Mouse (Mus musculus) Patski (cell line): ENCODE results near the gene Tmed1. TPM values are rescaled to one million over a fixed set of nuclear protein-coding genes. Genes with fewer than 3 reads are reported as not detected.
"Not testable (repeated sequence)": the region's sequence is repeated elsewhere in the genome, so short reads cannot be mapped to it uniquely, and the experiment has no call there.

Source experiments
- ATAC-seq: fragments of 100-300 bp; one replicate; pipeline ENCODE4 v1.8.0; 2021
- CTCF ChIA-PET: fragments of 350-600 bp; sonication (Branson Sonifier 250); formaldehyde crosslinking; loops from one replicate; lab custom pipeline; 2022; ENCODE audit warnings: inconsistent platforms; lab: Charles Lee
- POLR2A ChIA-PET: fragments of 350-600 bp; sonication (Branson Sonifier 250); formaldehyde crosslinking; loops from one replicate; lab custom pipeline; 2022; ENCODE audit warnings: antibody characterized with exemption, inconsistent platforms; lab: Charles Lee
- DNase-seq: peaks from one replicate; pipeline ENCODE4 v3.0.0-alpha.2; 2011; ENCODE audit warnings: low read depth, low spot score
- H3K27me3 ChIP-seq: fragments of 371-371 bp; one replicate; pipeline ENCODE4 v1.5.1; 2021
- CTCF ChIP-seq: fragments of 100-300 bp; IDR thresholded peaks from one replicate; pipeline ENCODE4 v1.5.1; 2021
- in situ Hi-C: fragments of 300-500 bp; cut with MboI; formaldehyde crosslinking; loops from 3 replicates; pipeline ENCODE4 v1.11.1; 2018; ENCODE audit warnings: low pct_unique_long_range_greater_than_20kb, mixed read lengths
- polyA plus RNA-seq: library from polyadenylated mRNA; unstranded; gene quantifications from one replicate; pipeline ENCODE4 v1.2.3, GENCODE M21; 2021

Tmed1 gene
- polyA plus RNA-seq, 1 experiment from 2014 or later = 63.0 TPM

- ATAC-seq = no peak
- CTCF ChIA-PET = no interaction called here
- H3K27me3 ChIP-seq = no peaks in the 10 kb centered on the region
- no peak for DNase-seq
- no peak for TF ChIP-seq CTCF
- POLR2A ChIA-PET = no interaction called here
- in situ Hi-C loops = no loop called here
Measured at GRCm38 (mm10) chr9:21525937-21526633, 16.0 kb upstream of the Tmed1 start, which contains the start of gene AB124611. AB124611 (plus strand) TSS chr9:21526176.

GRCm38 (mm10) chr9:21525142-21525936 is 15.3 kb upstream of the Tmed1 start:
- TF ChIP-seq CTCF = no peak
- no peak for ATAC-seq
- DNase-seq = no peak
- POLR2A ChIA-PET = no interaction called here
- CTCF ChIA-PET = no interaction called here
- in situ Hi-C loops = no loop called here
- no peaks in the 10 kb centered on the region for H3K27me3 ChIP-seq

- POLR2A ChIA-PET, DNase-seq: not testable (repeated sequence)
Measured at GRCm38 (mm10) chr9:21518690-21519089, 8.6 kb upstream of the Tmed1 start.

GRCm38 (mm10) chr9:21517947-21518495 is 8.0 kb upstream of the Tmed1 start:
- in situ Hi-C loops = no loop called here
- no peak for DNase-seq
- POLR2A ChIA-PET = no interaction called here
- H3K27me3 ChIP-seq = no peaks in the 10 kb centered on the region
- no peak for ATAC-seq
- no peak for TF ChIP-seq CTCF
- CTCF ChIA-PET = no interaction called here

More at GRCm38 (mm10) chr9:21518690-21519089, 8.6 kb upstream of the Tmed1 start:
- in situ Hi-C loops, CTCF ChIA-PET, H3K27me3 ChIP-seq, ATAC-seq: not testable (repeated sequence)

GRCm38 (mm10) chr9:21513466-21513865 is 3.4 kb upstream of the Tmed1 start:
- POLR2A ChIA-PET = no interaction called here
- in situ Hi-C loops = no loop called here
- DNase-seq = no peak
- no peak for ATAC-seq
- TF ChIP-seq CTCF = no peak
- no peaks in the 10 kb centered on the region for H3K27me3 ChIP-seq
- CTCF ChIA-PET = no interaction called here

- ChIA-PET CTCF (no interaction called here), POLR2A (no interaction called here)
- DNase-seq = no peak
- no peaks in the 10 kb centered on the region for H3K27me3 ChIP-seq
- no peak for ATAC-seq
- no peak for TF ChIP-seq CTCF
- in situ Hi-C loops = no loop called here
Measured at GRCm38 (mm10) chr9:21511052-21511451, 1.0 kb upstream of the Tmed1 start.

- in situ Hi-C loops = no loop called here
- ChIA-PET CTCF (interaction anchor here (1.1 kb wide), 2 partner anchors 16 to 25 kb away, joined by 3 read pairs; no protein-coding TSS in a partner anchor), POLR2A (no interaction called here)
- TF ChIP-seq CTCF = no peak
- H3K27me3 ChIP-seq = no peaks in the 10 kb centered on the region
- DNase-seq (no peak), ATAC-seq (peak; percentile 6)
Measured at GRCm38 (mm10) chr9:21510689-21511015, 600 bp upstream of the Tmed1 start.

- ATAC-seq (no peak), DNase-seq (no peak)
- POLR2A ChIA-PET = interaction anchor here (0.9 to 1.1 kb wide), 2 partner anchors 15 to 37 kb away, joined by 3 to 4 read pairs; no protein-coding TSS in a partner anchor
- in situ Hi-C loops = no loop called here
- CTCF ChIA-PET = interaction anchor here (1.6 to 2.1 kb wide), 2 partner anchors 37 to 196 kb away, joined by 4 to 6 read pairs; no protein-coding TSS in a partner anchor
- no peak for TF ChIP-seq CTCF
- H3K27me3 ChIP-seq = no peaks in the 10 kb centered on the region
Measured at GRCm38 (mm10) chr9:21508871-21509404, 1.1 kb downstream of the Tmed1 start.

GRCm38 (mm10) chr9:21507753-21508430 is 2.2 kb downstream of the Tmed1 start:
- in situ Hi-C loops = no loop called here
- DNase-seq (no peak), ATAC-seq (no peak)
- ChIA-PET CTCF (no interaction called here), POLR2A (interaction anchor here (0.6 kb wide), 1 partner anchor 93 kb away, joined by 3 read pairs; no protein-coding TSS in a partner anchor)
- TF ChIP-seq CTCF = no peak
- H3K27me3 ChIP-seq = no peaks in the 10 kb centered on the region

- ATAC-seq (no peak), DNase-seq (no peak)
- CTCF ChIA-PET = no interaction called here
- TF ChIP-seq CTCF = no peak
- H3K27me3 ChIP-seq = no peaks in the 10 kb centered on the region
- POLR2A ChIA-PET = no interaction called here
- in situ Hi-C loops = no loop called here
Measured at GRCm38 (mm10) chr9:21505767-21506166, 4.3 kb downstream of the Tmed1 start.
